Mouse (Mus musculus): ENCODE results near the gene Rplp2. TPM values are rescaled to one million over a fixed set of nuclear protein-coding genes. Genes with fewer than 3 reads are reported as not detected.
A peak's percentile ranks its signal among the peaks of the same experiment; 100 is the strongest.

The Rplp2 gene
- polyA plus RNA-seq, 1 experiment from 2014 or later, result 941 TPM

DNA sequence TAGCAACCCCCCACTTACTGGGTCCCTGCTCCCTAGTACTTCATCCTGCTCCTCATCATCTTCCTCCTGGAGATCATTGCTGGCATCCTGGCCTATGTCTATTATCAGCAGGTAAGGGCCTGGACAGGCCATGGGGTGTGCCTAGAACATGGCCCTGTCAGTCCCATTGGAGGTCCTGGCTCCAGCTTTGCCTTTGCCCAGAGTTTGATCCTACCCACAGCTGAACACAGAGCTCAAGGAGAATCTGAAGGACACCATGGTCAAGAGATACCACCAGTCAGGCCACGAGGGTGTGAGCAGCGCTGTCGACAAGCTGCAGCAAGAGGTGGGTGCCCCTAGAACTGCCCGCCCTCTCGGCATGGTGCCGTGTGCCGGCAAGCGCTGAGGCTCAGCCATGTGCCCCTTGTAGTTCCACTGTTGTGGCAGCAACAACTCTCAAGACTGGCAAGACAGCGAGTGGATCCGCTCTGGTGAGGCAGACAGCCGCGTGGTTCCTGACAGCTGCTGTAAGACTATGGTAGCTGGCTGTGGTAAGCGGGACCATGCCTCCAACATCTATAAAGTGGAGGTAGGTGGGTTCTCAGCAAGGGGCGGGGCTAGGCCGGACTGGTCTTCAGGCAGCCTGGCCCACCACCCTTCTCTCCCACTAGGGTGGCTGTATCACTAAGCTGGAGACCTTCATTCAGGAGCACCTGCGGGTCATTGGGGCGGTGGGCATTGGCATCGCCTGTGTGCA, 22.9 kb downstream of the Rplp2 start:
- peaks cover 57% of the 10 kb centered on the region for H3K4me1 ChIP-seq (replicated peaks)
- 84% methylated on average over 18 of the region's 18 CpGs for WGBS
- 0 out of 2 replicates have a peak overlapping the region, but pooled peaks have one; percentile 73 for H3K4me3 ChIP-seq
- H3K27me3 ChIP-seq (replicated peaks), result peaks cover 11% of the 10 kb centered on the region
- H3K4me2 ChIP-seq, result peak overlapping the region; percentile 93; the same call in 1 of the 2 replicates
- ATAC-seq (ENCODE audit: insufficient number of reproducible peaks, low FRiP score), result no peak
- peaks cover 36% of the 10 kb centered on the region for H3K36me3 ChIP-seq
- H3K27ac ChIP-seq (ENCODE audit: poor library complexity, severe bottlenecking), result peak overlapping the region; percentile 99; the same call in 1 of the 2 replicates
- H3K9me3 ChIP-seq (replicated peaks), result no peaks in the 10 kb centered on the region
- peak overlapping the region; percentile 87 for H3K9ac ChIP-seq

DNA sequence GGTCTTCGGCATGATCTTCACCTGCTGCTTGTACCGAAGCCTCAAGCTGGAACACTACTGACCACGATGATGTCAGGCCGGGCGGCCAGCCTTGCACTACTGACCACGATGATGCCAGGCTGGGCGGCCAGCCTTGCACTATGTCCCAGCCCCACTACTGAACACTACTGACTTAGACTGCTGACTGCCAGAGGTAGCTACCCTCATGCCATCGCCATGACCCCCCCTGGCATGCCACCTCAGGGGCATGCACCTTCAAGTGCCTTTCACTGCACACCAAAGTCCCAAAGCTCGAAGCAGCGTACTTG, 23.4 kb downstream of the Rplp2 start:
- Histone ChIP-seq H3K36me3 (peaks cover 36% of the 10 kb centered on the region), H3K4me3 (no peak overlapping the region), H3K4me1 (replicated peaks) (peaks cover 53% of the 10 kb centered on the region), H3K27ac (ENCODE audit: poor library complexity, severe bottlenecking) (no peak overlapping the region), H3K9ac (no peak overlapping the region), H3K9me3 (replicated peaks) (no peaks in the 10 kb centered on the region), H3K4me2 (no peak overlapping the region), H3K27me3 (replicated peaks) (peaks cover 6% of the 10 kb centered on the region)
- WGBS, result 92% methylated on average over 10 of the region's 10 CpGs
- ATAC-seq (ENCODE audit: insufficient number of reproducible peaks, low FRiP score), result no peak

DNA sequence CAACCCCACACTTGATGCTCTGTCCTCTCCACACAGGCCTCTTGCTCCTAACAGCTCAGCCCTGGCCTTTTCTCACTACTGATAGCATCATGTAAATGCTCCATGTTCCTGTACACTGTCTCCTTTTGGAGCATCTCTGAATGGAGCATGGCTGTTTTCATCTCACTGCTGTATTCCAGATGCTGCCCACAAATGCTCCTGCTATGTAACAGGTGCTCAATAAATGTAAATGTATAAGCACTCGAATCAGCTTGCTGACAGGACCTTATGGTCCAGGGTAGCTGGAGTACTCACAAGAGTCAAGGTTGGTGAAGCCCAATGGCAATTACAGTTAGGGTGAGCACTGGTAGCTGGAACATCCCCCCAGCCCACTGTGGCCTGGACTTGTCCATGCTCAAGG, 24.1 kb downstream of the Rplp2 start:
- no peak for ATAC-seq (ENCODE audit: insufficient number of reproducible peaks, low FRiP score)
- Histone ChIP-seq H3K4me1 (replicated peaks) (peaks cover 54% of the 10 kb centered on the region), H3K4me3 (no peak overlapping the region)

DNA sequence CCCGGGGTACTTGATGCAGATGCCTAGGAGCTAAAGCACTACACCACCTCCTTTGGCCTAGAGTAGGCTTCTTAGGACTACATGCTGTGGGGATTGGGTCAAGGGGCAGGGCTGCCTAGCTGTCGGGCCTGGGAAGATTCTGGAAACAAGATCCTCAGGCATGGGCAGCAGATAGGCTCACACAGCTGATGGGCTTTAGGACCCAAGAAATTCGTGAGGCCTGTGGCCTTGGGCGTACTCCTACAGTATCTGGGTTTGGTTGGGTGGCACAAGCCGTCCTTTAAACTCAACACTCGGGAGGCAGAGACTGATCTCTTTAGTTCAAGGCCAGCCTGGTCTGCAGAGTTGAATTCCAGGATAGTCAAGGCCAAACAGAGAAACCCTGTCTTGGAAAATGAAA, 25.1 kb downstream of the Rplp2 start:
- Histone ChIP-seq H3K9ac (no peak overlapping the region), H3K27ac (ENCODE audit: poor library complexity, severe bottlenecking) (no peak overlapping the region), H3K4me2 (no peak overlapping the region), H3K27me3 (replicated peaks) (no peaks in the 10 kb centered on the region), H3K4me1 (replicated peaks) (peaks cover 57% of the 10 kb centered on the region), H3K9me3 (replicated peaks) (no peaks in the 10 kb centered on the region), H3K4me3 (no peak overlapping the region), H3K36me3 (peaks cover 36% of the 10 kb centered on the region)
- 76% methylated on average over 6 of the region's 6 CpGs for WGBS
- ATAC-seq (ENCODE audit: insufficient number of reproducible peaks, low FRiP score), result no peak

More for the DNA sequence above, 24.1 kb downstream of the Rplp2 start:
- Histone ChIP-seq H3K27ac (ENCODE audit: poor library complexity, severe bottlenecking) (peak overlapping the region; percentile 8; the same call in 1 of the 2 replicates), H3K9ac (no peak overlapping the region), H3K36me3 (peaks cover 36% of the 10 kb centered on the region), H3K27me3 (replicated peaks) (no peaks in the 10 kb centered on the region), H3K9me3 (replicated peaks) (no peaks in the 10 kb centered on the region), H3K4me2 (no peak overlapping the region)
- 93% methylated on average over 1 of the region's 1 CpGs for WGBS

DNA sequence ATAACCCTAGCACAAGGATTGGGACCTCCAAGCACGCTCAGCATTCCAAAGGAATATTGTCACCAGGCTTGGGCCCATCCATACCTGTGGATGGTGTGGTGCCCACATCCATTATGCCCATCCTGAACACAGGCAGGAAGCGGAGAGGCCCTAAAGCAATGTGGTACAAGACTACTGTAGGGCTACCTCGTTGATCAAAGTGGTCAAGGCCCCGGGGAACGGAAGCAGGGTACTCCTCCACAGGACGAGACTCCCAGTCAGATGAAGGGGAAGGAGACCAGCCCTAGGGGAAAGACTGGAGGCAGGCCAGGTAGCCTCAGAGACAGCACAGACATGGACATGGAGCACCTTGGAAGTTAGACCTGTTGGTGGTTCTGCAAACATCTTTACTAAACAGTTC, 25.6 kb downstream of the Rplp2 start:
- H3K36me3 ChIP-seq, result peaks cover 36% of the 10 kb centered on the region
- H3K4me3 ChIP-seq, result no peak overlapping the region
- no peaks in the 10 kb centered on the region for H3K27me3 ChIP-seq (replicated peaks)
- peaks cover 62% of the 10 kb centered on the region for H3K4me1 ChIP-seq (replicated peaks)
- no peak overlapping the region for H3K4me2 ChIP-seq
- WGBS, result 85% methylated on average over 6 of the region's 6 CpGs
- H3K9ac ChIP-seq, result no peak overlapping the region
- H3K27ac ChIP-seq (ENCODE audit: poor library complexity, severe bottlenecking), result no peak overlapping the region
- ATAC-seq (ENCODE audit: insufficient number of reproducible peaks, low FRiP score), result no peak
- H3K9me3 ChIP-seq (replicated peaks), result no peaks in the 10 kb centered on the region

DNA sequence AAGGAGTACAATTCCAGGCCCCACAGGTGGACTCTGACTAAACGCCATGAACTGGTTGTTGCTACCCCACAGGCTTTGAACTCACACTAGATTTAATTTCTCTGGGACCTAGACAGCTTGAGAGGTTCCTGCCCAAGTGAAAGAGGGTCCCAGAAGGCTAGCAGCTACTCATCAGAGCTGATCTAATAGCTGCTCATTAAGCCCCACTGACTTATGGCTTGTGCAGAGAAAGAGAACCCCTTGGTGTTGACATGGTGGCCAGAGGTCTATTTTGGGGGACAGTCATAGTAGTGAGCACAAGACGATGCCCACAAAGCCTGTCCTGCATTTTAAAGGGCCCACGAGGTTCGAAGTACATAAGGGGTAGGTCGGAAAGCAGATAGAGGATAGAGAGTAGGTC, 27.0 kb downstream of the Rplp2 start:
- no peak for ATAC-seq (ENCODE audit: insufficient number of reproducible peaks, low FRiP score)
- H3K27ac ChIP-seq (ENCODE audit: poor library complexity, severe bottlenecking), result no peak overlapping the region
- WGBS, result 9% methylated on average over 5 of the region's 5 CpGs

DNA sequence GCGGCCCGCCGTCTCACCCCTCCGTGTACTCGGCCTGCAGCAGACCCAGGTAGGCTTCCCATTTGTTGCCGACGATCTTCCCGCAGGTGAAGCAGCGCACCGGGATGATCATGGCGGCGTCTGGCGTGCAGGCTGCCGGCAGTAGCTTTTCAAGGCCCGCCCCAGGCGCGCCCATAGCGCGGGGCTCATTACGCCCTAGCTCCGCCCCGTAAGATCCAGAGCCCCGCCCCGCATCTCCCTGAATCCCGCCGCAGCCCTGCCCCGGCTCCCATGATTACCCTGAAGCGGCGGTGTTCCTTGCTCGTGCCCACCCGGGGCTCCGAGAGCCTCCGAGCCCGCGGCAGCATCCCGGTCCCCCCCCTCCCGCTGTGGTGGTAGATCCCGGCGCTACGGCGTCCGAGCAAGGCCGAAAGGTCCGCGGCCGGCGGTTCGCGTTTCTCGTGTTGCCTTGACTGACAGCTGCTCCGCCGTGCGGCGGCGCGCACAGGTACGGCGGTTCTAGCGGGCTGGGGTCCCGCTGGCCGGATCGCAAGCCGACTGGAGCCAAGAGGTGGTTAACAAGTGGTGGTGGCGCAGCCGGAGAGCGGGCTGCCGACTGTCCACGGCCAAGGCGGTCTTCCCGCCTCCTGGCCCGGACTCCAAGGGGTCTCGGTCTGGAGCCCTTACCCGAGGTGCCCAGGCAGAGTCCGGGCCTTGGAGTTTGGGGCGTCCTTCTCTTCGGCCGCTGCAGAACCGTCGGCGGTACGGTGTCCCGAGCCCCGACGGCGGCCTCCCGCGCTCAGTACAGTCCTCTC, 28.0 kb downstream of the Rplp2 start, which contains the start of the genes Polr2l and Tspan4:
Gene Polr2l, minus strand, starts transcription at position 122 of the 794 bp plus-strand sequence.
Gene Tspan4, plus strand, starts transcription at position 230 of the 794 bp plus-strand sequence.
- Histone ChIP-seq H3K27ac (ENCODE audit: poor library complexity, severe bottlenecking) (peak within 1 kb of the TSS; percentile 93), H3K9ac (peak within 1 kb of the TSS; percentile 83), H3K9me3 (replicated peaks) (no peaks in the 10 kb centered on the region), H3K27me3 (replicated peaks) (no peaks in the 10 kb centered on the region), H3K4me1 (replicated peaks) (peaks cover 53% of the 10 kb centered on the region), H3K4me2 (peak within 1 kb of the TSS; percentile 84), H3K36me3 (peaks cover 25% of the 10 kb centered on the region), H3K4me3 (peak within 1 kb of the TSS; percentile 80)
- ATAC-seq (ENCODE audit: insufficient number of reproducible peaks, low FRiP score), result peak; percentile 70
- under 1% methylated on average over 87 of the region's 87 CpGs for WGBS

More for the DNA sequence above, 27.0 kb downstream of the Rplp2 start:
- Histone ChIP-seq H3K27me3 (replicated peaks) (no peaks in the 10 kb centered on the region), H3K9me3 (replicated peaks) (no peaks in the 10 kb centered on the region), H3K4me2 (peak overlapping the region; percentile 84), H3K4me3 (peak overlapping the region; percentile 80), H3K4me1 (replicated peaks) (peaks cover 60% of the 10 kb centered on the region), H3K36me3 (peaks cover 35% of the 10 kb centered on the region), H3K9ac (peak overlapping the region; percentile 83)

DNA sequence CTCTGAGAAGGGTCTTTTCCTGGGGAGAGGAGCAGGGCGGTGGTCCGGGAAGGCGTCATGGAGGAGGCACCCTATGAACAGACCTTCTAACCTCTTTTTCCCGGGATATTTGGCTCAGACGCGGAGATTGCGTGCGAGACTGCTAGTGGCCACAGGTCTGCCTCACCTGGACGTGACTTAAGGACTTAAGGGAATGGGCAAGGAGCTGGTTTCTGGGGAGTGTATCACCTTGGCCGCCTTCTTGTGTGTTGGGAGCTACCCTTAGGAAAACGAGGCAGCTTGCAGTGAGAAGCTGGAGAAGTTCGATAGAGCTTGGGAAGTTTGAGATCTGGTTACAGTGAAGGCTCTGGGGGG, 28.6 kb downstream of the Rplp2 start:
- Histone ChIP-seq H3K36me3 (peaks cover 19% of the 10 kb centered on the region), H3K9me3 (replicated peaks) (no peaks in the 10 kb centered on the region), H3K4me1 (replicated peaks) (peaks cover 54% of the 10 kb centered on the region), H3K27me3 (replicated peaks) (no peaks in the 10 kb centered on the region), H3K4me2 (peak overlapping the region; percentile 84), H3K27ac (ENCODE audit: poor library complexity, severe bottlenecking) (peak overlapping the region; percentile 93), H3K4me3 (peak overlapping the region; percentile 80), H3K9ac (peak overlapping the region; percentile 83)
- 0 out of 2 replicates have a peak, but pooled peaks have one; percentile 10 for ATAC-seq (ENCODE audit: insufficient number of reproducible peaks, low FRiP score)
- WGBS, result under 1% methylated on average over 12 of the region's 12 CpGs

DNA sequence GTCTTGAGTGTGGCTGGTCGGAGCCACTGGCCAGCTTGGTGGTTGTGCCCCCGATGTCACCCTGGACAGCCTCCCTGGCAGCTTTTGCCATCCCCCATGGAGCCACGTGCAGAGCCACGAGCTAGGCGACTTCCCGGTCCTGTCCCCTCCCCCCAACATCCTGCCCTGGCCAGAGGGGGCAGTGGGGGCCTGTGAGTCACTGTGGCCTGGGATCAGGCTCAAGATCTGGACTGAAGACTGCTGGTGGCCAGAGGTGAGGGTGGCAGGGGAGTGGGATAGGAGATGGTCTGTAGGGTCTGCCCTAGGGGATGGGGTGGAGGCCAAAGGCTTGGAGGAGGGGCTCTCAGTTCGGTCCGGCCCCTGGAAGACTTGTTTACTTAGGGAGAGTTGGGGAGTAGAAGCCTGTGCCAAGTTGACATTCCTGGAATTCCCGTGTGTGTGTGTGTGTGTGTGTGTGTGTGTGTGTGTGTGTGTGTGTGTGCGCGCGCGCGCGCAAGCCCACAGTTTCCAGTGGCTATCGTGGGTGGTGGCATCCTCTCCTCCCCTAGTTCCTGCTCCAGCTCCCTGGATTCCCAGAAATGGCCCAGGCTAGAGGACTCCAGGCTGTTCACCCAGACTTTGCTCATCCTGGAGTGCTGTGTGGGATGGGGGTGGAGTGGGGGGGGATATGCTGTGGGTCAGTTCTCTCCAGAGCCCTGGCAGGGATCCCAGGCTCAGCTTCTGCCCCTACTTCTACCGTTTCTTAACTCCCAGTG, 29.2 kb downstream of the Rplp2 start:
- H3K4me2 ChIP-seq, result peak overlapping the region; percentile 84
- no peaks in the 10 kb centered on the region for H3K27me3 ChIP-seq (replicated peaks)
- H3K9me3 ChIP-seq (replicated peaks), result no peaks in the 10 kb centered on the region
- peak overlapping the region; percentile 80 for H3K4me3 ChIP-seq
- peak overlapping the region; percentile 93 for H3K27ac ChIP-seq (ENCODE audit: poor library complexity, severe bottlenecking)
- ATAC-seq (ENCODE audit: insufficient number of reproducible peaks, low FRiP score), result peak; percentile 63
- peak overlapping the region; percentile 83 for H3K9ac ChIP-seq
- H3K36me3 ChIP-seq, result peaks cover 13% of the 10 kb centered on the region
- WGBS, result 0% methylated on average over 17 of the region's 17 CpGs
- H3K4me1 ChIP-seq (replicated peaks), result peaks cover 60% of the 10 kb centered on the region

DNA sequence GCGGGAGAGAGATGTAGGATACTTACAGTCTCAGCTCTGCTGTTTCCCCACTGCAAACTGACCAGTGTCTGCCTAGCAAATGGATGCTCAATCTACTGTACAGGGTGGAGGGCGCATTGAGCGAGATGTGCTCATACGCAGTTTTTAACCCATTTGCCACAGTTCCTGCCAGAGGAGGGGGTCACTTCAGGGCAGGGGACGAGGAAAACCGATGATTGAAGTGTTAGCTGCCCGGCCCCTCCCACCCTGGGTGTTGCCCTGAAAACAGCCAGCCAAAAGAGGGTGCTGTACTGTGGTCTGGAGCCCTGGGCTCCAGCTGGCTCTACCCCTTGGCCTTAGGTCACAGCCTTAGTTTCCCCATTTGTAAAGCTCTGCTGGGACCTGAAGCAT, 29.8 kb downstream of the Rplp2 start:
- peak overlapping the region; percentile 83 for H3K9ac ChIP-seq
- 0 out of 2 replicates have a peak, but pooled peaks have one; percentile 0 for ATAC-seq (ENCODE audit: insufficient number of reproducible peaks, low FRiP score)
- peaks cover 9% of the 10 kb centered on the region for H3K36me3 ChIP-seq
- 12% methylated on average over 7 of the region's 7 CpGs for WGBS
- H3K4me1 ChIP-seq (replicated peaks), result peaks cover 63% of the 10 kb centered on the region
- no peaks in the 10 kb centered on the region for H3K9me3 ChIP-seq (replicated peaks)
- peak overlapping the region; percentile 84 for H3K4me2 ChIP-seq
- H3K27me3 ChIP-seq (replicated peaks), result no peaks in the 10 kb centered on the region
- H3K4me3 ChIP-seq, result peak overlapping the region; percentile 80
- peak overlapping the region; percentile 93 for H3K27ac ChIP-seq (ENCODE audit: poor library complexity, severe bottlenecking)

Data from heart, embryonic 12.5 days (tissue).